Mouse (Mus musculus): ENCODE measurements at regions not wholly inside any gene's neighbourhood (a gene's known extent, or its start where the extent isn't known, plus 50 kb on each side); places are given as distances from the start of the nearest gene placed in this dataset.
A peak's percentile ranks its signal among the peaks of the same experiment; 100 is the strongest.

DNA sequence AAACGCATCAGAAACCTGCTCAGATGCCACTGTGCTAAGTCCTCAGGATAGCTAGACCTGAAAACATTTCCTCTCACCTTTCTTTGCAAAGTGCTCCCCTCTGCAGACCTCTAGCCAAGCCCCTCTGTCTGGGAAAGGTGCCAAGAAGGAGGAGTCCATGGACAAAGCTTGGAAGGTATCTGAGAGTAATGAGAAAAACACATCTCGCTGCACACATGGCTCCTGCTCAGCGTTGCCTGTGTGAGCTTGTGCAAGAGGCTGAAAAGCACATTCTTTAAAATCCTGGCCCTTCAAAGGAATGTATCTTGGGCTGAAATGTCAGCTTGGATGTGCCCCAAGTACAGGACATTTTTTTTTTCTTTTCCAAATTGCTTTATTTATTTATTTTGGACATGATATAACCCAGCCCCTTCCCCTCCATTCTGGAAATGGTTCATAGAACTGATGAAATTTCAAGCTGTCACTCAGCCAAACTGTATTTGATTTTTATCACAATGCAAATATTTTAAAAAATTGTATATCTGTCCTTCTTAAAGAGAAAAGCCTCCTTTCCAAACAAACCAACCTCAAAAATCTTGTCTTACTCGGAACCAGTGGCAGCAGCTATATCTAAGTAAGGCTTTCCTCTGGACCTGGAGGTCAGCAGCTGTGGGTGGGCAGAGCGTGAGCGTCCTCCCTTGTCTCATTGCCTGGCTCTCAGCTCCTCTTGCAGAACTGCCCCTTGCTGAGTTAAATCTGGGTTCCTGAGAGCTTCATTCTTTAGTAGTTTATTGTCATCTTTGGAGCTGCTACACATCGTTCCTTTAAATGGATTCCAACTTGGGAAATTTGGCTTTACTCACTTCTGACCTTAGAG is 119.4 kb upstream of the Klhl29 start:
- Histone ChIP-seq H3K4me3 (no peak overlapping the region), H3K27me3 (no peaks in the 10 kb centered on the region), H3K9me3 (no peaks in the 10 kb centered on the region), H3K4me1 (peaks cover 7% of the 10 kb centered on the region; the same call in 1 of the 2 replicates), H3K4me2 (replicated peaks) (no peak overlapping the region), H3K36me3 (no peaks in the 10 kb centered on the region), H3K9ac (no peak overlapping the region), H3K27ac (peak overlapping the region; percentile 46; the same call in 1 of the 2 replicates)
- peak; percentile 81; the same call in 1 of the 2 replicates for ATAC-seq (ENCODE audit: insufficient number of reproducible peaks, insufficient read depth, low FRiP score, low TSS enrichment)
- 42% methylated on average over 7 of the region's 7 CpGs for WGBS

DNA sequence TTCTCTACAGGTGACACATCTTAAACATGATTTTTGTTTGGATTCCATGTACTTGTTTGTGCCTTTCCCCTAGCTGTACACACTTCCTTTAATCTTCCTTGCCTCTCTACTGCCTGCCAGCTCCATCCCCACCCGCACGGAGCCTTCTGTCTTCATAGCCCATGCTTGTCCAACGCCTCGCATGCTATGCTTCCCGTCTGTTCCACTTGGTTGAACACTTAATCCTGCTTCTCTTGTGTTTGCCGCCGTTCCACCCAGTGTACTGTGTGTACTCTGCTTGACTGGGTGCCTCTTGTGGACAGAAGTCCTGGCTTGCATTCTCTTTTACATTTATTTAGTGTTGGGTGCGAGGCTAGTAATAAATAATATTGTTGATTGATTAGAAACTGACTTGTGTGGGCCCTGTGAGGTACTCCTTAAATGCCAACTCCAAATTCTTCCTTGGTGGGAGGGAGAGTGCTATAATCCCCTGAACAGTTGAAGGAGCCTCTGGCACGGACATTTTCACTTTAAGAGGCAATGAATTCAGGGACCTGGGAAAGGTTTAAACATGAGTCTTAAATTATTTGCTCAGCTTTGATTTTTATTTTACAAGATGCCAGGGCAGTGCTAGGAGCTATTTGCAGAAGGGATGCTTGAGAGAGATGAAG is 88.9 kb upstream of the Klhl29 start:
- no peak for ATAC-seq (ENCODE audit: insufficient number of reproducible peaks, insufficient read depth, low FRiP score, low TSS enrichment)
- Histone ChIP-seq H3K9ac (no peak overlapping the region), H3K4me3 (no peak overlapping the region), H3K4me2 (replicated peaks) (no peak overlapping the region), H3K27ac (no peak overlapping the region), H3K4me1 (no peaks in the 10 kb centered on the region), H3K27me3 (no peaks in the 10 kb centered on the region), H3K36me3 (no peaks in the 10 kb centered on the region), H3K9me3 (no peaks in the 10 kb centered on the region)
- 66% methylated on average over 9 of the region's 9 CpGs for WGBS

DNA sequence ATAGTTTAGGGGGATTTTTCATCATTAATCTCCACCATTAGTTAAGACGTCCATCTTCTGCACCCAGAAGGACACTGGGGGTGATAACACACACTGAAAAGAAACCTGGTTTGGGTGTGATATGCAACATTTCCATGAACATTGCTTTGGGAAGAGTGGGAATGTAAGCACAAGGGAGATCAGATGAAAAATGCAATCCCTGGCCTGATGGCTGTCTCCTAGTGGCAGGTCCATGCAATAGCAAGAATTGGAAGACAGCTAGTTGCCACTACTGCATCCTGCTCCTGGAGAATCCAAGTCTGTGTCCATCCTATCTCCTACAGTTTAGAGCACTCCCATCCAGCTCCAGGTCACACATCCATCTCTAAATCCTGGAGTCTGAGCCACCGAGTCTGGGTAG is 77.7 kb upstream of the Klhl29 start:
- Histone ChIP-seq H3K9me3 (no peaks in the 10 kb centered on the region), H3K36me3 (no peaks in the 10 kb centered on the region), H3K9ac (no peak overlapping the region), H3K27me3 (no peaks in the 10 kb centered on the region), H3K4me1 (no peaks in the 10 kb centered on the region), H3K27ac (no peak overlapping the region), H3K4me2 (replicated peaks) (no peak overlapping the region), H3K4me3 (no peak overlapping the region)
- ATAC-seq (ENCODE audit: insufficient number of reproducible peaks, insufficient read depth, low FRiP score, low TSS enrichment), result no peak
- WGBS, result 83% methylated on average over 2 of the region's 2 CpGs

DNA sequence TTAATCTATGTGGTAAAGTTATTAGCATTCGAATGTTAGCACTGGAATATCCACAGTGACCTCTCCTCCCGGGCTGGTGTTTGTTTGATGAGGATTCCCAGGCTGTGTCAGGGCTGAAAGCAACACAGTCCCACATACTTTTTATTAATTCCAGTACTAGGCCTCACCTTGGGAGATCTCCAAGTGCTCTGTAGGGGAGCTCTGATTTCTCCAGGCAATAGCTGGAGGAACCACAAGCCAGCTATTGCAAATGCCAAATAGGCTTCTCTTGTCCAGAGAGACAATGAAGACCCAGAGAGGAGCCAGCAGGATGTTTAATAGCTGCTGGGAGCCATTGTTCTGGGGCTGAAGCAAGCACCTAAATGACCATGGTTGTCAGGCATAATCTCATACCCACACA is 68.2 kb upstream of the Klhl29 start:
- Histone ChIP-seq H3K4me3 (no peak overlapping the region), H3K4me1 (0 out of 2 replicates have a peak, but pooled peaks cover 9% of the 10 kb centered on the region), H3K27me3 (no peaks in the 10 kb centered on the region), H3K36me3 (no peaks in the 10 kb centered on the region), H3K9ac (no peak overlapping the region), H3K9me3 (no peaks in the 10 kb centered on the region), H3K27ac (no peak overlapping the region), H3K4me2 (replicated peaks) (no peak overlapping the region)
- ATAC-seq (ENCODE audit: insufficient number of reproducible peaks, insufficient read depth, low FRiP score, low TSS enrichment), result no peak
- 52% methylated on average over 2 of the region's 2 CpGs for WGBS

- 52% methylated on average over 7 of the region's 7 CpGs for WGBS
- 0 out of 2 replicates have a peak, but pooled peaks cover 9% of the 10 kb centered on the region for H3K4me1 ChIP-seq
- H3K9me3 ChIP-seq, result no peaks in the 10 kb centered on the region
- H3K4me2 ChIP-seq (replicated peaks), result no peak overlapping the region
- no peak overlapping the region for H3K4me3 ChIP-seq
- H3K36me3 ChIP-seq, result no peaks in the 10 kb centered on the region
- H3K27ac ChIP-seq, result no peak overlapping the region
- no peak for ATAC-seq (ENCODE audit: insufficient number of reproducible peaks, insufficient read depth, low FRiP score, low TSS enrichment)
- H3K9ac ChIP-seq, result no peak overlapping the region
- no peaks in the 10 kb centered on the region for H3K27me3 ChIP-seq
Measured at GRCm38 (mm10) chr12:5443091-5443531, 67.6 kb upstream of the Klhl29 start.

GRCm38 (mm10) chr12:5442679-5443078 is 67.2 kb upstream of the Klhl29 start:
- no peaks in the 10 kb centered on the region for H3K36me3 ChIP-seq
- WGBS, result 75% methylated on average over 5 of the region's 5 CpGs
- no peak for ATAC-seq (ENCODE audit: insufficient number of reproducible peaks, insufficient read depth, low FRiP score, low TSS enrichment)

DNA sequence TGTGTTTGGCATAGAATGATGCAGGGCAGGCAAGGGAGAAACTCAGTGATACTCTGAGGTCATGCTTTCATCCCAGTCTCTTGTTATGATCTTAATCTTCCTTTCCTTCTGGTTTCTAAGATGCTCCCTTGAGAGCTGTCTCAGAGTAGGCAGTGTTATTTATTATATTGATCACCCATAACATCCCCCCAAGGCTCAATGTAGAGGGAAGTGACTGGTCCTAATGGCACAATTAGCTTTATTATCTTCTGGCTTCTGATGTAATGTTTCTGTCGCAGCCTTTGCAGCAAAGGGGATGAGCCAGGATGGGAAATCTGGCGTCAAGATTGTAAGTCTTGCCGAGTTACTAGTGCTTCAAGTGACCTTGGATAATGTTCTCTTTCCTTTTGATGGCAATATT is 65.0 kb upstream of the Klhl29 start:
- no peaks in the 10 kb centered on the region for H3K27me3 ChIP-seq
- no peak overlapping the region for H3K9ac ChIP-seq
- no peak overlapping the region for H3K27ac ChIP-seq
- 82% methylated on average over 3 of the region's 3 CpGs for WGBS
- 0 out of 2 replicates have a peak, but pooled peaks cover 9% of the 10 kb centered on the region for H3K4me1 ChIP-seq
- no peaks in the 10 kb centered on the region for H3K9me3 ChIP-seq
- no peak for ATAC-seq (ENCODE audit: insufficient number of reproducible peaks, insufficient read depth, low FRiP score, low TSS enrichment)
- no peak overlapping the region for H3K4me2 ChIP-seq (replicated peaks)
- H3K36me3 ChIP-seq, result no peaks in the 10 kb centered on the region
- no peak overlapping the region for H3K4me3 ChIP-seq

More at GRCm38 (mm10) chr12:5442679-5443078, 67.2 kb upstream of the Klhl29 start:
- no peaks in the 10 kb centered on the region for H3K27me3 ChIP-seq
- H3K9ac ChIP-seq, result no peak overlapping the region
- H3K4me2 ChIP-seq (replicated peaks), result no peak overlapping the region
- H3K4me3 ChIP-seq, result no peak overlapping the region
- H3K4me1 ChIP-seq, result 0 out of 2 replicates have a peak, but pooled peaks cover 9% of the 10 kb centered on the region
- no peak overlapping the region for H3K27ac ChIP-seq
- no peaks in the 10 kb centered on the region for H3K9me3 ChIP-seq

DNA sequence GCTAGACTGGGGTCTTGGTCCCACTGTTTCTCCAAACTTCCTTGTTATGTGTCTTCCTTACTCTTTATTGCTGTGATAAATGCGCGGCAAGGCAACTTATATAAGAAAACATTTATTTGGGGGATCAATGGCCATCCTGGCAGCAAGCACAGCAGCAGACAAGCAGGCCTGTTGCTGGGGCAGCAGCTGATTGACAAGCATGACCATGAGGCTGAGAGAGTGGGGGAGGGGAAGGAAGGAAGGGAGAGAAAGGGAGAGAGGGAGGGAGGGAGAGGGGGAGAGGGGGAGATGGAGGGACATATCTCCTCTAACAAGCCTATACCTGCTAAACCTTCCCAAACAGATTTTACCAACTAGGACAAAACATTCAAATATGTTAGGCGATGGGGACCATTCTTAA is 60.4 kb upstream of the Klhl29 start:
- H3K36me3 ChIP-seq, result no peaks in the 10 kb centered on the region
- H3K4me1 ChIP-seq, result no peaks in the 10 kb centered on the region
- no peak overlapping the region for H3K27ac ChIP-seq
- no peaks in the 10 kb centered on the region for H3K9me3 ChIP-seq
- H3K27me3 ChIP-seq, result no peaks in the 10 kb centered on the region
- H3K4me2 ChIP-seq (replicated peaks), result no peak overlapping the region
- H3K4me3 ChIP-seq, result no peak overlapping the region
- no peak for ATAC-seq (ENCODE audit: insufficient number of reproducible peaks, insufficient read depth, low FRiP score, low TSS enrichment)
- no peak overlapping the region for H3K9ac ChIP-seq
- WGBS, result 73% methylated on average over 3 of the region's 3 CpGs

DNA sequence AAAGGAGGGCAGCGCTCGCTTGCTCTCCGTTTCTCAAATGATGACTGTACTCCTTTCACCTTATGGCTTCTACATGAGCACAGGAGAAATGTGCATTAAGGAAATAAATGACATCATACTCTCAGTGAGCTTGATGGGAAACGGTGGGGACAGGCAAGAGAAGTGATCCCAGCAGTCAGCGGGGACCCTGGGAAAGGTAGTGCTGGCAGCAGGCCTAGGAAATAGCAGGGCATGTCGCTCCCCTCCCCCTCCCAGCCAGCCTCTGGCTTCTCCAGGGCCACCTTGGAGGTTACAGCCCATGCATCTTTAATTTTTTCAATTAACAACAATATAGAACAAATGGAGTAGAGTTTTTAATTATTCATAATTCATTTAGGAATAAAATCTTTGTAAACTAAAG is 58.6 kb upstream of the Klhl29 start:
- 53% methylated on average over 6 of the region's 6 CpGs for WGBS
- H3K9me3 ChIP-seq, result no peaks in the 10 kb centered on the region
- H3K9ac ChIP-seq, result no peak overlapping the region
- H3K27me3 ChIP-seq, result no peaks in the 10 kb centered on the region
- no peaks in the 10 kb centered on the region for H3K36me3 ChIP-seq
- H3K4me1 ChIP-seq, result 0 out of 2 replicates have a peak, but pooled peaks cover under 1% of the 10 kb centered on the region
- H3K4me3 ChIP-seq, result no peak overlapping the region
- no peak overlapping the region for H3K27ac ChIP-seq
- H3K4me2 ChIP-seq (replicated peaks), result no peak overlapping the region
- no peak for ATAC-seq (ENCODE audit: insufficient number of reproducible peaks, insufficient read depth, low FRiP score, low TSS enrichment)

DNA sequence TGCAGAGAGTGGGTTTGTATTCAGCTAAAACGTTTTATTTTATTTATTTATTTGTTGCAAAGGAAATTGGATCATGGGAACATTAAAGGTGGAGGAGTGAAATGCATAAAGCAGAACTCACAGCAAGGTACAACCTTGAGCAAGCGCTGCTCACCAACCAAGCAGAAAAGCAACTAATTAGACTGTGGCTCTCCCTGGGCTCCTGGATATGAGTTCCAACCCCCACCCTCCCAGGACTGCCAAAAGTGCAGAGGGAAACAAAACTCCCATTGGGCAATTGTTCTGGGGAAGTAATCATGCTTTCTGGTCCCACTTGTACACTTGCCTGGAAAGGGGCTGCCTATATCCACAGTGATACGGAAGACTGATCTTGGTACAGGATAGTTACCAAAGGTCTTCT is 57.2 kb upstream of the Klhl29 start:
- H3K9ac ChIP-seq, result no peak overlapping the region
- no peaks in the 10 kb centered on the region for H3K27me3 ChIP-seq
- no peaks in the 10 kb centered on the region for H3K9me3 ChIP-seq
- 71% methylated on average over 3 of the region's 3 CpGs for WGBS
- no peak overlapping the region for H3K4me2 ChIP-seq (replicated peaks)
- no peaks in the 10 kb centered on the region for H3K36me3 ChIP-seq
- H3K4me1 ChIP-seq, result 0 out of 2 replicates have a peak, but pooled peaks cover 4% of the 10 kb centered on the region
- H3K27ac ChIP-seq, result no peak overlapping the region
- no peak overlapping the region for H3K4me3 ChIP-seq
- no peak for ATAC-seq (ENCODE audit: insufficient number of reproducible peaks, insufficient read depth, low FRiP score, low TSS enrichment)

- no peak overlapping the region for H3K27ac ChIP-seq
- 52% methylated on average over 3 of the region's 3 CpGs for WGBS
- no peak for ATAC-seq (ENCODE audit: insufficient number of reproducible peaks, insufficient read depth, low FRiP score, low TSS enrichment)
- H3K9ac ChIP-seq, result no peak overlapping the region
- no peak overlapping the region for H3K4me3 ChIP-seq
- 0 out of 2 replicates have a peak, but pooled peaks cover 4% of the 10 kb centered on the region for H3K4me1 ChIP-seq
- H3K9me3 ChIP-seq, result no peaks in the 10 kb centered on the region
- no peak overlapping the region for H3K4me2 ChIP-seq (replicated peaks)
- H3K36me3 ChIP-seq, result no peaks in the 10 kb centered on the region
- no peaks in the 10 kb centered on the region for H3K27me3 ChIP-seq
Measured at GRCm38 (mm10) chr12:5428733-5429132, 53.3 kb upstream of the Klhl29 start.
